Mouse (Mus musculus): ENCODE measurements at regions not wholly inside any gene's neighbourhood (a gene's known extent, or its start where the extent isn't known, plus 50 kb on each side); places are given as distances from the start of the nearest gene placed in this dataset.
A peak's percentile ranks its signal among the peaks of the same experiment; 100 is the strongest.

DNA sequence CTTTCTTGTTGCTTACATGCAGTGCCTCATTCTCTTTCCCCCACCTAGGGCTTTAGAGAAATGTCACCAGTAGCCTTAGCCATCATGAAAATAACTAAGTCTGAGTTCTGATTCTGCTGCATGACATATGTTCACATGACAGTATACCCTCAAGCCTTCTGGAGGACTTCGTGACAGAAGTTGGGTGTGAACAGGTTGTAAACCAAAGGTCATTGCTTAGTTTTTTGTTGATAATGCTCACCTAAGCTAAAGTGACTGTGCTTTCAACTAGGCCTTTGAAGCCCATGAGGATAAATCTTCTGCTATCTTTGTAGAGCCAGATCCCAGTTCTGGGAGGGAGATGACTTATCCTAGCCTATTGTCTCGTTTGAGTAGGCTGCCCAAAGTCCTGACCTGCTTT is 118.1 kb upstream of the Mamld1 start:
- H3K4me1 ChIP-seq (ENCODE audit: control insufficient read depth, insufficient read depth, low read length), result no peaks in the 10 kb centered on the region
- no peaks in the 10 kb centered on the region for H3K36me3 ChIP-seq (ENCODE audit: control insufficient read depth, insufficient read depth, low read length)
- no peaks in the 10 kb centered on the region for H3K27me3 ChIP-seq (replicated peaks; ENCODE audit: control insufficient read depth, insufficient read depth, low read length)
- no peaks in the 10 kb centered on the region for H3K9me3 ChIP-seq (ENCODE audit: control insufficient read depth, low read length)
- no peak overlapping the region for H3K27ac ChIP-seq (ENCODE audit: low read length)
- H3K9ac ChIP-seq (ENCODE audit: low read depth, low read length), result no peak overlapping the region
- 44% methylated on average over 2 of the region's 2 CpGs for WGBS
- H3K4me3 ChIP-seq (ENCODE audit: low read length), result no peak overlapping the region
- peak; percentile 89 for ATAC-seq
- no peak overlapping the region for H3K4me2 ChIP-seq (ENCODE audit: low read depth, low read length)

GRCm38 (mm10) chrX:70945382-70945781 is 104.7 kb upstream of the Mamld1 start:
- no peak for ATAC-seq
- H3K9me3 ChIP-seq (ENCODE audit: control insufficient read depth, low read length), result no peaks in the 10 kb centered on the region
- no peaks in the 10 kb centered on the region for H3K27me3 ChIP-seq (replicated peaks; ENCODE audit: control insufficient read depth, insufficient read depth, low read length)
- no peaks in the 10 kb centered on the region for H3K4me1 ChIP-seq (ENCODE audit: control insufficient read depth, insufficient read depth, low read length)
- no peak overlapping the region for H3K9ac ChIP-seq (ENCODE audit: low read depth, low read length)
- H3K4me2 ChIP-seq (ENCODE audit: low read depth, low read length), result no peak overlapping the region
- WGBS, result 51% methylated on average over 2 of the region's 2 CpGs
- H3K27ac ChIP-seq (ENCODE audit: low read length), result no peak overlapping the region
- H3K36me3 ChIP-seq (ENCODE audit: control insufficient read depth, insufficient read depth, low read length), result no peaks in the 10 kb centered on the region
- no peak overlapping the region for H3K4me3 ChIP-seq (ENCODE audit: low read length)

DNA sequence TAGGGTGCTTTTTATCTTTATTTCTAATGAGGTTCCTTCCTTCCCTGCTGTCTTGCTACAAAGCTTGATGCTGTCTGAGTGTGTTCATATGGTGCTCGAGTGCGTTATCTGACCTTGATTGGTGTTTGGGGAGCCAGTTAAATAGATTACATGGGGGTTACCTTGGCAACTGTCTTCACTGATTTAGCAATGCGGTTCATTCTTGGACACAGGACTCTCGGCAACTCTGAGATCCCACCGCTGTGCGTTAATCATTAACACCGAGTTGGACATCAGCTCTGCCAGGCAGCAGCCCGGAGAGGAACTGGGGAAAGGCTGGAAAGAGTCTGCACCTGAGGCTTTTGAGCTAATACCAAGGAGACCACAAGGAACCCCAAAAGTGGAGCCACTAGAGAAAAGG is 104.0 kb upstream of the Mamld1 start:
- WGBS, result 38% methylated on average over 8 of the region's 8 CpGs
- peak; percentile 89 for ATAC-seq
- Histone ChIP-seq H3K9ac (ENCODE audit: low read depth, low read length) (no peak overlapping the region), H3K9me3 (ENCODE audit: control insufficient read depth, low read length) (no peaks in the 10 kb centered on the region), H3K36me3 (ENCODE audit: control insufficient read depth, insufficient read depth, low read length) (no peaks in the 10 kb centered on the region), H3K4me3 (ENCODE audit: low read length) (no peak overlapping the region), H3K27me3 (replicated peaks; ENCODE audit: control insufficient read depth, insufficient read depth, low read length) (no peaks in the 10 kb centered on the region), H3K27ac (ENCODE audit: low read length) (no peak overlapping the region), H3K4me1 (ENCODE audit: control insufficient read depth, insufficient read depth, low read length) (no peaks in the 10 kb centered on the region), H3K4me2 (ENCODE audit: low read depth, low read length) (no peak overlapping the region)

- Histone ChIP-seq H3K4me2 (ENCODE audit: low read depth, low read length) (no peak overlapping the region), H3K27me3 (replicated peaks; ENCODE audit: control insufficient read depth, insufficient read depth, low read length) (no peaks in the 10 kb centered on the region), H3K27ac (ENCODE audit: low read length) (no peak overlapping the region), H3K4me3 (ENCODE audit: low read length) (no peak overlapping the region), H3K36me3 (ENCODE audit: control insufficient read depth, insufficient read depth, low read length) (no peaks in the 10 kb centered on the region), H3K9me3 (ENCODE audit: control insufficient read depth, low read length) (no peaks in the 10 kb centered on the region), H3K9ac (ENCODE audit: low read depth, low read length) (no peak overlapping the region), H3K4me1 (ENCODE audit: control insufficient read depth, insufficient read depth, low read length) (no peaks in the 10 kb centered on the region)
- ATAC-seq, result peak; percentile 48
- 65% methylated on average over 3 of the region's 3 CpGs for WGBS
Measured at GRCm38 (mm10) chrX:70949232-70949631, 100.8 kb upstream of the Mamld1 start.

DNA sequence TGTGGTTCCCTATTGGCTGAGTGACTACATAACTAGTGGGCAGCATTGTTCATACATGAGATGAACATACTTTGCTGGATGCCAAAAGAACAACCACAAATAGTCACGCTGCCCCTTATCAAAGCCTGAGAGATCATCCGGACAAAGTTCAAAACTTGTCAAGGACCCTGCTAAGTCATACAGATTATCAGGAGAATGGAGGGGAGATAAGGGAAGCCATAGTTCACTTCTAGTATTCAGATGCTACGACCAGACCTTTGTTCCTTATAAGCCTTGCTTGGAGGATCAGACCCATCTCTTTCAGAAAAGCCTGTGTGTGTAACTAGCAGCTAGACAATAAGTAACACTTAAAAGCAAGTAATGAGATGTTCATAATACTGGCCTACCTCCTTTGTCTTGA is 97.0 kb upstream of the Mamld1 start:
- no peaks in the 10 kb centered on the region for H3K4me1 ChIP-seq (ENCODE audit: control insufficient read depth, insufficient read depth, low read length)
- no peak overlapping the region for H3K4me3 ChIP-seq (ENCODE audit: low read length)
- WGBS, result 56% methylated on average over 3 of the region's 3 CpGs
- H3K36me3 ChIP-seq (ENCODE audit: control insufficient read depth, insufficient read depth, low read length), result no peaks in the 10 kb centered on the region
- no peak overlapping the region for H3K9ac ChIP-seq (ENCODE audit: low read depth, low read length)
- no peak overlapping the region for H3K27ac ChIP-seq (ENCODE audit: low read length)
- no peaks in the 10 kb centered on the region for H3K9me3 ChIP-seq (ENCODE audit: control insufficient read depth, low read length)
- H3K4me2 ChIP-seq (ENCODE audit: low read depth, low read length), result no peak overlapping the region
- no peaks in the 10 kb centered on the region for H3K27me3 ChIP-seq (replicated peaks; ENCODE audit: control insufficient read depth, insufficient read depth, low read length)
- peak; percentile 79 for ATAC-seq
